Comparison of ENCODE assay signal across 8 mouse cellular contexts in the genomic region with DNA sequence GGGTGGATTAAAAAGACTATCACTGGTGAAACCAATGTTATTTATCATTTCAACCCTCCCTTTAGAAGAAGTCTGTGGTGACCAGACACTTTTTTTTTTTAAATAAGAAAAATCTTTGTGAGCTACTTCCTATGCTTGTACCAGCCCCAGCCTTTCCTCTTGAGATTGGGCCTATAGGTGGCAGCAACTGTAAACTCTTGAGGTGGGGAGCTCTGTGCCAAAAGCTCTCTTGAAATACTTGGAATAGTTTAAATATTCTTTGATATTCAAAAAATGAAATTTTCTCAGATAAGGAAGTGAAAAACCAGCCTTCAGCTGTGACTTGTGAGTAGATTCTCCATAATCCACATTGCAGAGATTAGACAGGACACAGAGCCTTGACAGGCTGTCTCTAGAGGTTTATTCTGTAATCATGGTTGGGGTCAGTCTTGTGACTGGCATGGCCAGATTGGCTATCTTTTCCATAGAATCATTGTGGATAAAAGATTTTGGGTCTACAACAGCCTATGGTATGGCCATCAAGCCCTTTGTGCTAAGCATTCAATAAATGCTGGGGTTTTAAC.
DNase-seq lines count a peak whose midpoint lies in the region; ATAC-seq and TF ChIP-seq lines count a peak whose summit lies in the region.

No protein-coding gene starts in this region.

- no peaks in the 10 kb centered on the region; the same call in 1 of the 2 replicates for H3K27me3 ChIP-seq in forebrain, embryonic 14.5 days (replicated peaks; ENCODE audit: control insufficient read depth, insufficient read depth, low read length)

- H3K36me3 ChIP-seq in forebrain, embryonic 14.5 days (ENCODE audit: control insufficient read depth, insufficient read depth, low read length) = no peaks in the 10 kb centered on the region

- TF ChIP-seq CTCF in layer of hippocampus, adult 2 months (conservative IDR thresholded peaks at IDR 0.05) = peak; percentile 82

- H3K9ac ChIP-seq in forebrain, embryonic 14.5 days (ENCODE audit: low read length) = no peak overlapping the region

- H3K4me2 ChIP-seq in forebrain, embryonic 14.5 days (ENCODE audit: low read length) = no peak overlapping the region

- peak; percentile 16 to 73 for DNase-seq in adrenal gland, adult (ENCODE audit: inconsistent age in 2 of 2, low spot score in 1 of 2)
- DNase-seq in adrenal gland, adult 18-20 months (ENCODE audit: low spot score in 2 of 2) = no peak
- DNase-seq in layer of hippocampus, adult 2 months (ENCODE audit: low spot score in 2 of 2) = peak; percentile 44 to 45
- no peak for DNase-seq in layer of hippocampus, postnatal 25 days (ENCODE audit: extremely low spot score in 1 of 2, low spot score in 1 of 2)
- peak; percentile 76 for DNase-seq in forebrain, embryonic 14.5 days (ENCODE audit: low spot score)
- peak; percentile 49 for DNase-seq in lung, postnatal 14 days
- DNase-seq in testis, postnatal 10 days (ENCODE audit: low spot score) = no peak
- DNase-seq in yolk sac, embryonic 10.5 days (ENCODE audit: low spot score) = no peak

- H3K9me3 ChIP-seq in forebrain, embryonic 14.5 days (replicated peaks; ENCODE audit: control insufficient read depth, low read length) = no peaks in the 10 kb centered on the region

- ATAC-seq in forebrain, embryonic 14.5 days = peak; percentile 81

- no peaks in the 10 kb centered on the region for H3K4me1 ChIP-seq in forebrain, embryonic 14.5 days (ENCODE audit: control insufficient read depth, insufficient read depth, low read length)

- H3K27ac ChIP-seq in layer of hippocampus, adult 2 months = no peak overlapping the region
- no peak overlapping the region for H3K27ac ChIP-seq in forebrain, embryonic 14.5 days (ENCODE audit: low read depth, low read length)

- no peak overlapping the region for H3K4me3 ChIP-seq in layer of hippocampus, adult 2 months
- H3K4me3 ChIP-seq in forebrain, embryonic 14.5 days (ENCODE audit: low read depth, low read length) = no peak overlapping the region

Comparison
In these comparisons a context has a peak if more than half of its experiments do, and no peak if none do; other contexts are left out.
1. DNase-seq: peak in adrenal gland, adult (2 of 2), layer of hippocampus, adult 2 months (2 of 2), forebrain, embryonic 14.5 days (single experiment) and lung, postnatal 14 days (single experiment); none in adrenal gland, adult 18-20 months (0 of 2), layer of hippocampus, postnatal 25 days (0 of 2), testis, postnatal 10 days (single experiment) and yolk sac, embryonic 10.5 days (single experiment).